Mouse (Mus musculus): ENCODE data around the gene Slc4a10. TPM values are rescaled to one million over a fixed set of nuclear protein-coding genes. Genes with fewer than 3 reads are reported as not detected.
"Not testable (repeated sequence)": the region's sequence is repeated elsewhere in the genome, so short reads cannot be mapped to it uniquely, and the experiment has no call there.

The Slc4a10 gene
- not detected in 2 replicates for polyA plus RNA-seq (2011; ENCODE audit: insufficient read depth, insufficient read length, low replicate concordance, missing spikeins)

GRCm38 (mm10) chr2:62046421-62046845, at the start of gene Slc4a10:
Slc4a10 (plus strand) TSS chr2:62046462.
- H3K4me1 ChIP-seq (ENCODE audit: control insufficient read depth, insufficient read depth, low read length) = no peaks in the 10 kb centered on the region
- TF ChIP-seq POLR2A (IDR thresholded peaks at IDR 0.05; ENCODE audit: borderline replicate concordance, control insufficient read depth, low read depth, low read length) (no peak), CTCF (IDR thresholded peaks at IDR 0.05; ENCODE audit: control insufficient read depth, insufficient read depth, low read length) (no peak)
- no peak within 1 kb of the TSS for H3K4me3 ChIP-seq (replicated peaks; ENCODE audit: control insufficient read depth, low read depth, low read length)
- 56% methylated on average over 10 of the region's 10 CpGs for WGBS
- no peak within 1 kb of the TSS for H3K27ac ChIP-seq (ENCODE audit: control insufficient read depth, insufficient read depth, low read depth, low read length, poor library complexity)

GRCm38 (mm10) chr2:62001251-62001650, 45.0 kb upstream of the Slc4a10 start:
- H3K4me3 ChIP-seq (replicated peaks; ENCODE audit: control insufficient read depth, low read depth, low read length); H3K4me1 ChIP-seq (ENCODE audit: control insufficient read depth, insufficient read depth, low read length); H3K27ac ChIP-seq (ENCODE audit: control insufficient read depth, insufficient read depth, low read depth, low read length, poor library complexity): not testable (repeated sequence)
- 85% methylated on average over 6 of the region's 6 CpGs for WGBS

GRCm38 (mm10) chr2:62018209-62018608, 28.1 kb upstream of the Slc4a10 start:
- no peaks in the 10 kb centered on the region for H3K4me1 ChIP-seq (ENCODE audit: control insufficient read depth, insufficient read depth, low read length)
- H3K27ac ChIP-seq (ENCODE audit: control insufficient read depth, insufficient read depth, low read depth, low read length, poor library complexity) = no peak overlapping the region
- 84% methylated on average over 3 of the region's 3 CpGs for WGBS
- no peak overlapping the region for H3K4me3 ChIP-seq (replicated peaks; ENCODE audit: control insufficient read depth, low read depth, low read length)
- TF ChIP-seq CTCF (IDR thresholded peaks at IDR 0.05; ENCODE audit: control insufficient read depth, insufficient read depth, low read length) (no peak), POLR2A (IDR thresholded peaks at IDR 0.05; ENCODE audit: borderline replicate concordance, control insufficient read depth, low read depth, low read length) (no peak)

GRCm38 (mm10) chr2:62046861-62047503, 720 bp downstream of the Slc4a10 start:
- no peak overlapping the region for H3K27ac ChIP-seq (ENCODE audit: control insufficient read depth, insufficient read depth, low read depth, low read length, poor library complexity)
- no peak overlapping the region for H3K4me3 ChIP-seq (replicated peaks; ENCODE audit: control insufficient read depth, low read depth, low read length)
- 17% methylated on average over 10 of the region's 10 CpGs for WGBS
- no peaks in the 10 kb centered on the region for H3K4me1 ChIP-seq (ENCODE audit: control insufficient read depth, insufficient read depth, low read length)
- TF ChIP-seq CTCF (IDR thresholded peaks at IDR 0.05; ENCODE audit: control insufficient read depth, insufficient read depth, low read length) (no peak), POLR2A (IDR thresholded peaks at IDR 0.05; ENCODE audit: borderline replicate concordance, control insufficient read depth, low read depth, low read length) (no peak)

- TF ChIP-seq POLR2A (IDR thresholded peaks at IDR 0.05; ENCODE audit: borderline replicate concordance, control insufficient read depth, low read depth, low read length) (no peak), CTCF (IDR thresholded peaks at IDR 0.05; ENCODE audit: control insufficient read depth, insufficient read depth, low read length) (no peak)
- Histone ChIP-seq H3K4me3 (replicated peaks; ENCODE audit: control insufficient read depth, low read depth, low read length) (no peak overlapping the region), H3K4me1 (ENCODE audit: control insufficient read depth, insufficient read depth, low read length) (no peaks in the 10 kb centered on the region), H3K27ac (ENCODE audit: control insufficient read depth, insufficient read depth, low read depth, low read length, poor library complexity) (no peak overlapping the region)
- 6% methylated on average over 14 of the region's 14 CpGs for WGBS
Observed at GRCm38 (mm10) chr2:62047504-62048005, 1.3 kb downstream of the Slc4a10 start.

- H3K4me3 ChIP-seq (replicated peaks; ENCODE audit: control insufficient read depth, low read depth, low read length) = no peak overlapping the region
- WGBS = 17% methylated on average over 3 of the region's 3 CpGs
- TF ChIP-seq CTCF (IDR thresholded peaks at IDR 0.05; ENCODE audit: control insufficient read depth, insufficient read depth, low read length) (no peak), POLR2A (IDR thresholded peaks at IDR 0.05; ENCODE audit: borderline replicate concordance, control insufficient read depth, low read depth, low read length) (no peak)
- no peak overlapping the region for H3K27ac ChIP-seq (ENCODE audit: control insufficient read depth, insufficient read depth, low read depth, low read length, poor library complexity)
- no peaks in the 10 kb centered on the region for H3K4me1 ChIP-seq (ENCODE audit: control insufficient read depth, insufficient read depth, low read length)
Observed at GRCm38 (mm10) chr2:62048116-62048515, 1.9 kb downstream of the Slc4a10 start.

- H3K4me1 ChIP-seq (ENCODE audit: control insufficient read depth, insufficient read depth, low read length) = no peaks in the 10 kb centered on the region
- TF ChIP-seq POLR2A (IDR thresholded peaks at IDR 0.05; ENCODE audit: borderline replicate concordance, control insufficient read depth, low read depth, low read length) (no peak), CTCF (IDR thresholded peaks at IDR 0.05; ENCODE audit: control insufficient read depth, insufficient read depth, low read length) (no peak)
- H3K4me3 ChIP-seq (replicated peaks; ENCODE audit: control insufficient read depth, low read depth, low read length) = no peak overlapping the region
- H3K27ac ChIP-seq (ENCODE audit: control insufficient read depth, insufficient read depth, low read depth, low read length, poor library complexity) = no peak overlapping the region
Observed at GRCm38 (mm10) chr2:62076512-62076911, 30.2 kb downstream of the Slc4a10 start.

GRCm38 (mm10) chr2:62087566-62087965, 41.3 kb downstream of the Slc4a10 start:
- H3K4me3 ChIP-seq (replicated peaks; ENCODE audit: control insufficient read depth, low read depth, low read length) = no peak overlapping the region
- no peaks in the 10 kb centered on the region for H3K4me1 ChIP-seq (ENCODE audit: control insufficient read depth, insufficient read depth, low read length)
- TF ChIP-seq POLR2A (IDR thresholded peaks at IDR 0.05; ENCODE audit: borderline replicate concordance, control insufficient read depth, low read depth, low read length) = no peak
- TF ChIP-seq CTCF (IDR thresholded peaks at IDR 0.05; ENCODE audit: control insufficient read depth, insufficient read depth, low read length) = no peak
- no peak overlapping the region for H3K27ac ChIP-seq (ENCODE audit: control insufficient read depth, insufficient read depth, low read depth, low read length, poor library complexity)
- WGBS = 75% methylated on average over 3 of the region's 3 CpGs

- TF ChIP-seq POLR2A (IDR thresholded peaks at IDR 0.05; ENCODE audit: borderline replicate concordance, control insufficient read depth, low read depth, low read length) (no peak), CTCF (IDR thresholded peaks at IDR 0.05; ENCODE audit: control insufficient read depth, insufficient read depth, low read length) (no peak)
- 80% methylated on average over 8 of the region's 8 CpGs for WGBS
Observed at GRCm38 (mm10) chr2:62088715-62089114, 42.5 kb downstream of the Slc4a10 start.

More at GRCm38 (mm10) chr2:62088715-62089114, 42.5 kb downstream of the Slc4a10 start:
- Histone ChIP-seq H3K4me3 (replicated peaks; ENCODE audit: control insufficient read depth, low read depth, low read length) (no peak overlapping the region), H3K4me1 (ENCODE audit: control insufficient read depth, insufficient read depth, low read length) (no peaks in the 10 kb centered on the region), H3K27ac (ENCODE audit: control insufficient read depth, insufficient read depth, low read depth, low read length, poor library complexity) (no peak overlapping the region)

Measured in bone marrow, adult 2 months (tissue).